Mouse (Mus musculus) liver, adult 2 months (tissue): ENCODE data around the gene Creb5. TPM values are rescaled to one million over a fixed set of nuclear protein-coding genes. Genes with fewer than 3 reads are reported as not detected.

Source experiments
- DNase-seq: peaks from one replicate; pipeline ENCODE4 v3.0.0-alpha.2; 2011; ENCODE audit warnings: low read depth, low spot score; ENCODE audit errors: extremely low read depth
- H3K27ac ChIP-seq: fragments of 200-500 bp; replicated peaks from 2 replicates; pipeline ENCODE4 v1.5.1; 2012; ENCODE audit warnings: low read depth, mild to moderate bottlenecking, control low read depth, inconsistent platforms, low read length; ENCODE audit not compliant: insufficient read depth
- H3K27me3 ChIP-seq: fragments of 200-500 bp; 2 replicates; pipeline ENCODE4 v1.6.1; 2012; ENCODE audit warnings: mild to moderate bottlenecking, moderate library complexity, low read length, inconsistent platforms; ENCODE audit not compliant: control insufficient read depth, insufficient read depth
- H3K36me3 ChIP-seq: fragments of 200-500 bp; 2 replicates; pipeline ENCODE4 v1.6.1; 2012; ENCODE audit warnings: low read length, inconsistent platforms; ENCODE audit not compliant: control insufficient read depth, insufficient read depth
- H3K4me1 ChIP-seq: fragments of 200-500 bp; 2 replicates; pipeline ENCODE4 v1.6.1; 2011; ENCODE audit warnings: low read length; ENCODE audit not compliant: control insufficient read depth, insufficient read depth
- H3K4me3 ChIP-seq: fragments of 200-500 bp; 2 replicates; pipeline ENCODE4 v1.5.1; 2011; ENCODE audit warnings: low read depth, mild to moderate bottlenecking, control low read depth, low read length, moderate library complexity; ENCODE audit not compliant: insufficient read depth
- H3K79me2 ChIP-seq: fragments of 200-500 bp; 2 replicates; pipeline ENCODE4 v1.6.1; 2012; ENCODE audit warnings: inconsistent platforms, mild to moderate bottlenecking, low read length, moderate library complexity; ENCODE audit not compliant: control insufficient read depth, insufficient read depth
- H3K9ac ChIP-seq: fragments of 200-500 bp; 2 replicates; pipeline ENCODE4 v1.6.1; 2012; ENCODE audit warnings: low read depth, mild to moderate bottlenecking, control low read depth, inconsistent platforms, low read length
- CTCF ChIP-seq: fragments of 200-500 bp; IDR thresholded peaks from 2 replicates; pipeline ENCODE4 v1.5.1; 2011; ENCODE audit warnings: low read depth, low read length, control low read depth
- POLR2A ChIP-seq: fragments of 200-500 bp; IDR thresholded peaks from 2 replicates; pipeline ENCODE4 v1.6.1; 2011; ENCODE audit warnings: low read length, control low read depth; ENCODE audit not compliant: insufficient read depth; ENCODE audit errors: extremely low read depth
- WGBS: fragments of 180-500 bp; shearing (Covaris S2); methylation state at CpG from one replicate; pipeline ENCODE4 v1.1.7; 2018; 5-methylcytosine and 5-hydroxymethylcytosine counted together
- polyA plus RNA-seq: library from polyadenylated mRNA; depleted of rRNA; stranded (reverse); fragments of >200 nt; gene quantifications from 2 replicates; pipeline ENCODE4 v1.2.3, GENCODE M21; 2012
- total RNA-seq: library from RNA; depleted of rRNA; stranded (reverse); fragments of >200 nt; gene quantifications from 2 replicates; pipeline ENCODE4 v1.2.3, GENCODE M21; 2014

Gene Creb5
- total and polyA plus RNA-seq, 2 experiments = 0.02 to 0.18 TPM

GRCm38 (mm10) chr6:53271636-53272035, 15.4 kb upstream of the Creb5 start:
- no peak overlapping the region for H3K9ac ChIP-seq
- no peak overlapping the region for H3K27ac ChIP-seq
- H3K79me2 ChIP-seq = no peaks in the 10 kb centered on the region
- no peaks in the 10 kb centered on the region for H3K36me3 ChIP-seq
- no peak overlapping the region for H3K4me3 ChIP-seq
- WGBS = 60% methylated on average over 4 of the region's 4 CpGs
- TF ChIP-seq POLR2A = no peak
- TF ChIP-seq CTCF = no peak
- DNase-seq = no peak
- peaks cover under 1% of the 10 kb centered on the region; the same call in 1 of the 2 replicates for H3K27me3 ChIP-seq
- no peaks in the 10 kb centered on the region for H3K4me1 ChIP-seq

DNA sequence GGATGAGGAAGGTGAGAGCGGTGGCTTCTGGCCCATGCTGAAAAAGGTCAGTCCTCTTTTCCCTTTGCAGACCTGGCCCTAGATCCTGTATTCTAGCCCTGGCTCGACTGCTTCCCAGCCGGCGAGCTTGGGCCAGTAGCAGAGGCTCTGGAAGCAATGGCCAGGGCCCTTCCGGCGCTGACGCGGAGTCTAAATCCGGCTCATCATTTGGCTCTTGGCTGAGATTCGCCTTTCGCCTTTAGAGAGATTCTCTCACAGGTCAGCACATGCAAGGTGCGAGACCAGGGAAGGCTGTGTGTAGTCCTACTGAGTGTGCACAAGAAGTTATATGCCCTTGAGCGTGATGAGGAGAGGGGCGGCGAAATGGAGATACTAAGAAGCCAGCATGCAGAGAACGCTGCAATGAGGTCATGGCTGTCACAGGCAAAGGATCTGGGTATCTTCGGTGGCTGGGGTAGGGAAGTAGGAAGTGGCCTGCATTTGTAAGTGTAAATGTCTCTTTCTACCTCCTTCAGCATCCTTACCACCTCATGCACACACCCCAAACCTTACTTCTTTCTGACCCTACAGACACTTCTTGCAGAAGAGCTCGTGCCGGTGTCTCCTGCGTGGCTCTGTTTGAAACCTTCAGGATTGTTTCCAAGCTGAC, 557 bp upstream of the Creb5 start:
- TF ChIP-seq CTCF = no peak
- no peak for TF ChIP-seq POLR2A
- WGBS = 5% methylated on average over 20 of the region's 20 CpGs
- H3K27me3 ChIP-seq = peaks cover 26% of the 10 kb centered on the region
- H3K4me1 ChIP-seq = peaks cover 4% of the 10 kb centered on the region; the same call in 1 of the 2 replicates
- DNase-seq = no peak
- no peaks in the 10 kb centered on the region for H3K79me2 ChIP-seq
- no peak overlapping the region for H3K9ac ChIP-seq
- H3K36me3 ChIP-seq = no peaks in the 10 kb centered on the region
- H3K4me3 ChIP-seq = peak overlapping the region; percentile 49; the same call in 1 of the 2 replicates
- no peak overlapping the region for H3K27ac ChIP-seq

- H3K4me1 ChIP-seq = peaks cover 4% of the 10 kb centered on the region; the same call in 1 of the 2 replicates
- H3K27me3 ChIP-seq = peaks cover 26% of the 10 kb centered on the region
- H3K79me2 ChIP-seq = no peaks in the 10 kb centered on the region
- no peak overlapping the region for H3K9ac ChIP-seq
- TF ChIP-seq CTCF (no peak), POLR2A (no peak)
- no peak for DNase-seq
- no peak overlapping the region for H3K27ac ChIP-seq
- WGBS = 2% methylated on average over 63 of the region's 63 CpGs
- no peaks in the 10 kb centered on the region for H3K36me3 ChIP-seq
- peak overlapping the region; percentile 49 for H3K4me3 ChIP-seq
These were observed 702 bp downstream of the Creb5 start for GRCm38 (mm10) chr6:53287562-53288381.

GRCm38 (mm10) chr6:53288584-53289558, 1.8 kb downstream of the Creb5 start:
- Histone ChIP-seq H3K27me3 (peaks cover 26% of the 10 kb centered on the region), H3K27ac (no peak overlapping the region), H3K4me3 (no peak overlapping the region), H3K36me3 (no peaks in the 10 kb centered on the region), H3K9ac (no peak overlapping the region), H3K79me2 (no peaks in the 10 kb centered on the region), H3K4me1 (peaks cover 4% of the 10 kb centered on the region; the same call in 1 of the 2 replicates)
- 7% methylated on average over 24 of the region's 24 CpGs for WGBS
- DNase-seq = no peak
- TF ChIP-seq CTCF (no peak), POLR2A (no peak)

- Histone ChIP-seq H3K4me3 (no peak overlapping the region), H3K79me2 (no peaks in the 10 kb centered on the region), H3K36me3 (no peaks in the 10 kb centered on the region), H3K4me1 (peaks cover 4% of the 10 kb centered on the region; the same call in 1 of the 2 replicates), H3K9ac (no peak overlapping the region), H3K27me3 (peaks cover 21% of the 10 kb centered on the region), H3K27ac (no peak overlapping the region)
- no peak for DNase-seq
- no peak for TF ChIP-seq CTCF
- TF ChIP-seq POLR2A = no peak
- 45% methylated on average over 5 of the region's 5 CpGs for WGBS
These were observed 2.6 kb downstream of the Creb5 start for GRCm38 (mm10) chr6:53289659-53290058.
